Mouse (Mus musculus) left cerebral cortex, postnatal 10 days (tissue): ENCODE results near the gene Fbxo6. TPM values are rescaled to one million over a fixed set of nuclear protein-coding genes. Genes with fewer than 3 reads are reported as not detected.

Experiments used
- DNase-seq, 2 experiments: peaks; one replicate each; pipeline ENCODE4 v3.0.0; 2021 to 2022; ENCODE audit warnings: low spot score in 2 of 2, mixed read lengths in 1 of 2; ENCODE audit errors: extremely low spot score in 1 of 2
- intact Hi-C: fragments of 180-260 bp; cut with DNase I; formaldehyde crosslinking; loops from one replicate; pipeline ENCODE4 v1.15.1; 2025
- microRNA-seq: library from miRNA; unstranded; fragments of <30 nt; microRNA quantifications from one replicate; pipeline ENCODE4 v1.2.0, GENCODE M21; 2022
- total RNA-seq, 2 experiments: library from RNA; stranded (reverse); gene quantifications; 2 replicates each; pipeline ENCODE4 v1.2.3; 2021

Fbxo6 gene
- total RNA-seq, 2 experiments from 2014 or later, result 23.5 to 28.1 TPM

GRCm38 (mm10) chr4:148107621-148108291, 44.2 kb downstream of the Fbxo6 start:
- DNase-seq, result peak in 1 of 2 experiments; percentile 32
- intact Hi-C loops, result no loop called here

GRCm38 (mm10) chr4:148104146-148104545, 47.8 kb downstream of the Fbxo6 start:
- no peak for DNase-seq
- intact Hi-C loops, result no loop called here

GRCm38 (mm10) chr4:148101801-148102527, 50.0 kb downstream of the Fbxo6 start:
- DNase-seq, result peak; percentile 60 to 82
- intact Hi-C loops, result no loop called here

- intact Hi-C loops, result no loop called here
- no peak for DNase-seq
Observed at GRCm38 (mm10) chr4:148098666-148099065, 53.3 kb downstream of the Fbxo6 start.

- no peak for DNase-seq
- intact Hi-C loops, result no loop called here
Observed at GRCm38 (mm10) chr4:148097936-148098335, 54.0 kb downstream of the Fbxo6 start.

Small RNA genes lying within 50 kb of the gene (microRNA-seq; reads per million reads assigned to microRNA genes)
- not detected for gene Mir7022

Other genes starting within 250 kb of the Fbxo6 start
- gene Mfn2, start 247.4 kb downstream of the Fbxo6 start, total RNA-seq, result 100 to 1,000 TPM; 173 to 182 TPM
- 10 to 100 TPM; 17.2 to 17.7 TPM for gene Plod1, start 215.4 kb downstream of the Fbxo6 start, total RNA-seq
- 10 to 100 TPM; 26.8 to 28.4 TPM for gene 2510039O18Rik, start 211.2 kb downstream of the Fbxo6 start, total RNA-seq
- gene Nppb, start 166.4 kb downstream of the Fbxo6 start, total RNA-seq, result not detected
- gene Nppa, start 151.4 kb downstream of the Fbxo6 start, total RNA-seq, result 1 to 10 TPM in 1 of 2 experiments, under 1 TPM in 1; 0.97 to 1.6 TPM
- gene Clcn6, start 113.3 kb downstream of the Fbxo6 start, total RNA-seq, result 10 to 100 TPM; 66.8 to 69.0 TPM
- gene Mthfr, start 113.1 kb downstream of the Fbxo6 start, total RNA-seq, result 10 to 100 TPM; 21.7 to 22.6 TPM
- gene Agtrap, start 64.1 kb downstream of the Fbxo6 start, total RNA-seq, result 1 to 10 TPM; 3.6 to 4.3 TPM
- gene Mad2l2, start 21.8 kb downstream of the Fbxo6 start, total RNA-seq, result 10 to 100 TPM; 14.6 to 15.7 TPM
- 1 to 10 TPM; 2.7 to 3.1 TPM for gene Draxin, start 21.4 kb downstream of the Fbxo6 start, total RNA-seq
- 10 to 100 TPM; 87.6 to 89.9 TPM for gene Fbxo44, start 8.3 kb upstream of the Fbxo6 start, total RNA-seq
- 10 to 100 TPM; 26.8 to 33.0 TPM for gene Fbxo2, start 8.5 kb upstream of the Fbxo6 start, total RNA-seq
- 10 to 100 TPM; 19.2 to 20.4 TPM for gene Disp3, start 135.8 kb upstream of the Fbxo6 start, total RNA-seq